Mouse (Mus musculus) splenic B cell, adult 2 months (primary cell): ENCODE data around the gene Arhgap22.
A peak's percentile ranks its signal among the peaks of the same experiment; 100 is the strongest.

Source experiments
- DNase-seq: peaks from one replicate; pipeline ENCODE4 v3.0.0-alpha.2; 2011; ENCODE audit warnings: low read depth, low spot score
- H3K27me3 ChIP-seq: 2 replicates; pipeline ENCODE4 v1.6.1; 2012; ENCODE audit warnings: mild to moderate bottlenecking, low read length, moderate library complexity, mixed read lengths; ENCODE audit not compliant: control insufficient read depth, poor library complexity, insufficient read depth, severe bottlenecking
- H3K36me3 ChIP-seq: 2 replicates; pipeline ENCODE4 v1.6.1; 2012; ENCODE audit warnings: mild to moderate bottlenecking, low read length, moderate library complexity, mixed read lengths; ENCODE audit not compliant: control insufficient read depth, poor library complexity, insufficient read depth, severe bottlenecking

The Arhgap22 gene

GRCm38 (mm10) chr14:33240400-33240799 lies 26.6 kb downstream of the Arhgap22 start:
- Histone ChIP-seq H3K27me3 (no peaks in the 10 kb centered on the region), H3K36me3 (no peaks in the 10 kb centered on the region)
- no peak for DNase-seq

- Histone ChIP-seq H3K27me3 (no peaks in the 10 kb centered on the region), H3K36me3 (no peaks in the 10 kb centered on the region)
- no peak for DNase-seq
Observed at GRCm38 (mm10) chr14:33243261-33243660, 29.4 kb downstream of the Arhgap22 start.

- H3K27me3 ChIP-seq: no peaks in the 10 kb centered on the region
- H3K36me3 ChIP-seq: no peaks in the 10 kb centered on the region
- no peak for DNase-seq
Observed at GRCm38 (mm10) chr14:33244519-33244918, 30.7 kb downstream of the Arhgap22 start.

- no peaks in the 10 kb centered on the region for H3K36me3 ChIP-seq
- DNase-seq: no peak
- H3K27me3 ChIP-seq: no peaks in the 10 kb centered on the region
Observed at GRCm38 (mm10) chr14:33244946-33245345, 31.1 kb downstream of the Arhgap22 start.

- Histone ChIP-seq H3K36me3 (no peaks in the 10 kb centered on the region), H3K27me3 (no peaks in the 10 kb centered on the region)
- DNase-seq: peak; percentile 20
Observed at GRCm38 (mm10) chr14:33246476-33246875, 32.6 kb downstream of the Arhgap22 start.

GRCm38 (mm10) chr14:33247623-33248022 lies 33.8 kb downstream of the Arhgap22 start:
- H3K36me3 ChIP-seq: no peaks in the 10 kb centered on the region
- DNase-seq: no peak

GRCm38 (mm10) chr14:33248741-33249140 lies 34.9 kb downstream of the Arhgap22 start:
- H3K36me3 ChIP-seq: no peaks in the 10 kb centered on the region
- DNase-seq: no peak
- no peaks in the 10 kb centered on the region for H3K27me3 ChIP-seq

More at GRCm38 (mm10) chr14:33247623-33248022, 33.8 kb downstream of the Arhgap22 start:
- H3K27me3 ChIP-seq: no peaks in the 10 kb centered on the region

- no peaks in the 10 kb centered on the region for H3K36me3 ChIP-seq
- no peaks in the 10 kb centered on the region for H3K27me3 ChIP-seq
- DNase-seq: peak; percentile 6
Observed at GRCm38 (mm10) chr14:33250215-33250939, 36.6 kb downstream of the Arhgap22 start.

- Histone ChIP-seq H3K36me3 (no peaks in the 10 kb centered on the region), H3K27me3 (no peaks in the 10 kb centered on the region)
- DNase-seq: no peak
Observed at GRCm38 (mm10) chr14:33250956-33251745, 37.3 kb downstream of the Arhgap22 start.

GRCm38 (mm10) chr14:33258256-33258655 lies 44.4 kb downstream of the Arhgap22 start:
- no peaks in the 10 kb centered on the region for H3K36me3 ChIP-seq
- H3K27me3 ChIP-seq: no peaks in the 10 kb centered on the region
- DNase-seq: no peak

GRCm38 (mm10) chr14:33260131-33260530 lies 46.3 kb downstream of the Arhgap22 start:
- H3K27me3 ChIP-seq: no peaks in the 10 kb centered on the region
- H3K36me3 ChIP-seq: no peaks in the 10 kb centered on the region
- no peak for DNase-seq

- no peaks in the 10 kb centered on the region for H3K27me3 ChIP-seq
- DNase-seq: no peak
- no peaks in the 10 kb centered on the region for H3K36me3 ChIP-seq
Observed at GRCm38 (mm10) chr14:33264795-33265194, 51.0 kb downstream of the Arhgap22 start.

- H3K36me3 ChIP-seq: no peaks in the 10 kb centered on the region
- DNase-seq: no peak
- no peaks in the 10 kb centered on the region for H3K27me3 ChIP-seq
Observed at GRCm38 (mm10) chr14:33276240-33276639, 62.4 kb downstream of the Arhgap22 start.

- DNase-seq: no peak
- no peaks in the 10 kb centered on the region for H3K27me3 ChIP-seq
- no peaks in the 10 kb centered on the region for H3K36me3 ChIP-seq
Observed at GRCm38 (mm10) chr14:33278374-33278773, 64.5 kb downstream of the Arhgap22 start.

GRCm38 (mm10) chr14:33280921-33281320 lies 67.1 kb downstream of the Arhgap22 start:
- H3K27me3 ChIP-seq: no peaks in the 10 kb centered on the region
- DNase-seq: no peak

More at GRCm38 (mm10) chr14:33280921-33281320, 67.1 kb downstream of the Arhgap22 start:
- H3K36me3 ChIP-seq: no peaks in the 10 kb centered on the region
